Mouse (Mus musculus) megakaryocyte, adult 5-6 weeks (primary cell): ENCODE data around the gene Pcdh11x. TPM values are rescaled to one million over a fixed set of nuclear protein-coding genes. Genes with fewer than 3 reads are reported as not detected.

Source experiments
- total RNA-seq, 2 experiments: library from RNA; stranded (forward) in 1 of 2; stranded (reverse) in 1 of 2; fragments of 153-499, 151-499 nt in 1 of 2; fragments of 221-1000, 200-1000 nt in 1 of 2; gene quantifications; 2 replicates each; pipeline versions ENCODE4 v1.2.3 to v1.2.4; 2015 to 2017

Pcdh11x gene
- total RNA-seq, 2 experiments from 2014 or later = not detected

Other genes with a start within 250 kb of the Pcdh11x start
- not detected in 2 replicates for gene H2afb3, start 22.8 kb downstream of the Pcdh11x start, total RNA-seq (2015)
- gene H2afb3, start 22.8 kb downstream of the Pcdh11x start, total RNA-seq (2017) = not detected in 2 replicates